Mouse (Mus musculus) kidney, embryonic 14.5 days (tissue): ENCODE data around the gene Olfr1219. TPM values are rescaled to one million over a fixed set of nuclear protein-coding genes. Genes with fewer than 3 reads are reported as not detected.

ENCODE experiments used
- polyA plus RNA-seq: library from polyadenylated mRNA; unstranded; fragments of >200 nt; fragmentation: Nextera tagmentation; extraction: Ambion mirVana; gene quantifications from 2 replicates; pipeline ENCODE4 v1.2.1, GENCODE M21; 2014

Gene Olfr1219
- polyA plus RNA-seq, 1 experiment from 2014 or later: not detected

Other genes with a start within 250 kb of the Olfr1219 start
- not detected in 2 replicates for gene Olfr1204, start 234.2 kb downstream of the Olfr1219 start, polyA plus RNA-seq
- not detected in 2 replicates for gene Olfr1206, start 220.3 kb downstream of the Olfr1219 start, polyA plus RNA-seq
- not detected in 2 replicates for gene Olfr1208, start 181.2 kb downstream of the Olfr1219 start, polyA plus RNA-seq
- not detected in 2 replicates for gene Olfr1209, start 168.4 kb downstream of the Olfr1219 start, polyA plus RNA-seq
- gene Olfr1211, start 145.4 kb downstream of the Olfr1219 start, polyA plus RNA-seq: not detected in 2 replicates
- not detected in 2 replicates for gene Olfr1212, start 129.5 kb downstream of the Olfr1219 start, polyA plus RNA-seq
- not detected in 2 replicates for gene Gm13762, start 103.2 kb downstream of the Olfr1219 start, polyA plus RNA-seq
- gene Olfr1214, start 90.9 kb downstream of the Olfr1219 start, polyA plus RNA-seq: not detected in 2 replicates
- gene Olfr1215, start 76.5 kb downstream of the Olfr1219 start, polyA plus RNA-seq: not detected in 2 replicates
- gene Olfr1216, start 65.2 kb downstream of the Olfr1219 start, polyA plus RNA-seq: not detected in 2 replicates
- not detected in 2 replicates for gene Olfr1217, start 51.4 kb downstream of the Olfr1219 start, polyA plus RNA-seq
- not detected in 2 replicates for gene Olfr1218, start 22.3 kb downstream of the Olfr1219 start, polyA plus RNA-seq
- not detected in 2 replicates for gene Olfr1220, start 23.3 kb upstream of the Olfr1219 start, polyA plus RNA-seq
- gene Olfr1221, start 33.8 kb upstream of the Olfr1219 start, polyA plus RNA-seq: not detected in 2 replicates
- gene Olfr1222, start 49.5 kb upstream of the Olfr1219 start, polyA plus RNA-seq: not detected in 2 replicates
- not detected in 2 replicates for gene Olfr1223, start 68.0 kb upstream of the Olfr1219 start, polyA plus RNA-seq
- gene Olfr1224-ps1, start 80.6 kb upstream of the Olfr1219 start, polyA plus RNA-seq: not detected in 2 replicates
- not detected in 2 replicates for gene Olfr1225, start 91.2 kb upstream of the Olfr1219 start, polyA plus RNA-seq
- not detected in 2 replicates for gene Olfr1226, start 116.5 kb upstream of the Olfr1219 start, polyA plus RNA-seq
- gene Olfr1228, start 170.5 kb upstream of the Olfr1219 start, polyA plus RNA-seq: not detected in 2 replicates
- not detected in 2 replicates for gene Olfr1229, start 204.5 kb upstream of the Olfr1219 start, polyA plus RNA-seq
- gene Olfr1230, start 213.8 kb upstream of the Olfr1219 start, polyA plus RNA-seq: not detected in 2 replicates
- not detected in 2 replicates for gene Olfr1231, start 223.6 kb upstream of the Olfr1219 start, polyA plus RNA-seq
- not detected in 2 replicates for gene Olfr1232, start 246.2 kb upstream of the Olfr1219 start, polyA plus RNA-seq